Mouse (Mus musculus) spleen, embryonic (tissue): ENCODE data around the gene Methig1.

ENCODE experiments used
- CTCF ChIA-PET: fragments of 350-600 bp; sonication (Branson Sonifier 250); formaldehyde crosslinking; loops from one replicate; lab custom pipeline; 2022; lab: Charles Lee

Methig1 gene

GRCm38 (mm10) chr15:100422899-100423860 lies 70.2 kb downstream of the Methig1 start:
- CTCF ChIA-PET, result interaction anchor here (0.6 to 1.4 kb wide), 4 partner anchors 13 to 1594 kb away, joined by 3 to 7 read pairs (median 4); no protein-coding TSS in a partner anchor

GRCm38 (mm10) chr15:100423916-100424315 lies 71.0 kb downstream of the Methig1 start:
- CTCF ChIA-PET, result interaction anchor here (1.4 kb wide), 1 partner anchor 19 kb away, joined by 7 read pairs; no protein-coding TSS in a partner anchor

GRCm38 (mm10) chr15:100424396-100425122 lies 71.6 kb downstream of the Methig1 start, which contains the start of gene Slc11a2:
Gene Slc11a2 (minus strand): TSS chr15:100425072.
- CTCF ChIA-PET, result interaction anchor here (1.4 kb wide), 1 partner anchor 18 kb away, joined by 7 read pairs; no protein-coding TSS in a partner anchor

GRCm38 (mm10) chr15:100428296-100428905 lies 75.5 kb downstream of the Methig1 start:
- CTCF ChIA-PET, result interaction anchor here (0.7 kb wide), 1 partner anchor 567 kb away, joined by 7 read pairs; no protein-coding TSS in a partner anchor

GRCm38 (mm10) chr15:100429959-100430565 lies 77.1 kb downstream of the Methig1 start:
- CTCF ChIA-PET, result no interaction called here

GRCm38 (mm10) chr15:100433234-100433633 lies 80.3 kb downstream of the Methig1 start:
- CTCF ChIA-PET, result interaction anchor here (0.6 kb wide), 1 partner anchor 22 kb away, joined by 3 read pairs; no protein-coding TSS in a partner anchor
